Mouse (Mus musculus) hindbrain, embryonic 15.5 days (tissue): ENCODE measurements around the gene Morc2b. TPM values are rescaled to one million over a fixed set of nuclear protein-coding genes. Genes with fewer than 3 reads are reported as not detected.

ENCODE experiments used
- polyA plus RNA-seq: library from polyadenylated mRNA; unstranded; fragments of >200 nt; fragmentation: Nextera tagmentation; extraction: Ambion mirVana; gene quantifications from 2 replicates; pipeline ENCODE4 v1.2.1, GENCODE M21; 2015

Gene Morc2b
- polyA plus RNA-seq, 1 experiment from 2014 or later = 0.49 TPM

Other genes starting within 250 kb of the Morc2b start
- 7.3 and 7.9 TPM in 2 replicates for gene Zfp870, start 248.0 kb downstream of the Morc2b start, polyA plus RNA-seq
- gene Cyp4f14, start 222.3 kb downstream of the Morc2b start, polyA plus RNA-seq = not detected in 2 replicates
- 9.8 and 10.6 TPM in 2 replicates for gene Cyp4f13, start 192.3 kb downstream of the Morc2b start, polyA plus RNA-seq
- gene Zfp472, start 173.9 kb downstream of the Morc2b start, polyA plus RNA-seq = 7.5 and 8.2 TPM in 2 replicates
- 18.3 and 19.1 TPM in 2 replicates for gene Zfp952, start 146.6 kb downstream of the Morc2b start, polyA plus RNA-seq
- 23.9 and 26.1 TPM in 2 replicates for gene Zfp763, start 106.3 kb downstream of the Morc2b start, polyA plus RNA-seq
- not detected in 2 replicates for gene 4921501E09Rik, start 71.6 kb downstream of the Morc2b start, polyA plus RNA-seq
- gene Zfp563, start 50.4 kb downstream of the Morc2b start, polyA plus RNA-seq = 19.1 and 23.9 TPM in 2 replicates
- not detected in 2 replicates for gene Olfr55, start 28.8 kb upstream of the Morc2b start, polyA plus RNA-seq
- gene Olfr239, start 51.6 kb upstream of the Morc2b start, polyA plus RNA-seq = not detected in 2 replicates
- gene Olfr1564, start 82.0 kb upstream of the Morc2b start, polyA plus RNA-seq = 0.04 TPM in 2 replicates
- gene Zfp955a, start 115.5 kb upstream of the Morc2b start, polyA plus RNA-seq = 22.3 and 22.4 TPM in 2 replicates
- gene Olfr63, start 125.0 kb upstream of the Morc2b start, polyA plus RNA-seq = 0.03 and 0.05 TPM in 2 replicates
- gene Zfp955b, start 149.9 kb upstream of the Morc2b start, polyA plus RNA-seq = 18.6 and 19.5 TPM in 2 replicates
- gene Zfp81, start 219.2 kb upstream of the Morc2b start, polyA plus RNA-seq = 13.1 and 13.7 TPM in 2 replicates